Mouse (Mus musculus): ENCODE results near the gene Eml2. TPM values are rescaled to one million over a fixed set of nuclear protein-coding genes. Genes with fewer than 3 reads are reported as not detected.

Gene Eml2
- total RNA-seq, 1 experiment = 29.8 TPM

- H3K9ac ChIP-seq (ENCODE audit: insufficient read depth, low read depth, low read length, poor library complexity, severe bottlenecking) = no peak overlapping the region
- H3K9me3 ChIP-seq (ENCODE audit: control insufficient read depth, insufficient read depth, low read depth, low read length) = no peaks in the 10 kb centered on the region
- no peak for DNase-seq (ENCODE audit: low read depth, low spot score)
- peaks cover 2 to 12% of the 10 kb centered on the region in 2 experiments; a peak in 3 of 4 replicates for H3K4me1 ChIP-seq (ENCODE audit: control insufficient read depth in 2 of 2, insufficient read depth in 2 of 2, low read length in 2 of 2, poor library complexity in 1 of 2)
- no peak overlapping the region; a peak in 2 of 4 replicates for H3K4me3 ChIP-seq (ENCODE audit: insufficient read depth in 1 of 2, low read depth in 1 of 2, low read length in 2 of 2, poor library complexity in 1 of 2, severe bottlenecking in 1 of 2)
- H3K36me3 ChIP-seq (ENCODE audit: control insufficient read depth, insufficient read depth, low read length, poor library complexity, severe bottlenecking) = peaks cover 5% of the 10 kb centered on the region; the same call in 1 of the 2 replicates
- no peak for TF ChIP-seq HCFC1 (IDR thresholded peaks at IDR 0.05; ENCODE audit: borderline replicate concordance, insufficient read depth, low read length)
- no peak for TF ChIP-seq ZNF384 (IDR thresholded peaks at IDR 0.05; ENCODE audit: low read depth, low read length)
- peak overlapping the region; percentile 67 for H3K27ac ChIP-seq (ENCODE audit: insufficient read depth, low read depth, low read length, poor library complexity, severe bottlenecking)
- in situ Hi-C loops (cut with MboI; ENCODE audit: low sequenced_read_pairs in 2 of 2, unreplicated experiment in 2 of 2) = no loop called here
Measured at GRCm38 (mm10) chr7:19208201-19208910, 32.1 kb downstream of the Eml2 start.

- TF ChIP-seq HCFC1 (IDR thresholded peaks at IDR 0.05; ENCODE audit: borderline replicate concordance, insufficient read depth, low read length) = no peak
- TF ChIP-seq CHD2 (IDR thresholded peaks at IDR 0.05; ENCODE audit: low read depth, low read length) = no peak
- TF ChIP-seq ZC3H11A (IDR thresholded peaks at IDR 0.05; ENCODE audit: borderline replicate concordance, low read depth, low read length) = no peak
- no peak for TF ChIP-seq MAFK (IDR thresholded peaks at IDR 0.05; ENCODE audit: insufficient read depth, low read depth, low read length)
- H3K4me3 ChIP-seq (ENCODE audit: insufficient read depth in 1 of 2, low read depth in 1 of 2, low read length in 2 of 2, poor library complexity in 1 of 2, severe bottlenecking in 1 of 2) = no peak overlapping the region
- peaks cover 1% of the 10 kb centered on the region; the same call in 1 of the 2 replicates for H3K36me3 ChIP-seq (ENCODE audit: control insufficient read depth, insufficient read depth, low read length, poor library complexity, severe bottlenecking)
- peak overlapping the region; percentile 67 for H3K27ac ChIP-seq (ENCODE audit: insufficient read depth, low read depth, low read length, poor library complexity, severe bottlenecking)
- in situ Hi-C loops (cut with MboI; ENCODE audit: low sequenced_read_pairs in 2 of 2, unreplicated experiment in 2 of 2) = no loop called here
- DNase-seq (ENCODE audit: low read depth, low spot score) = peak; percentile 69
- H3K9ac ChIP-seq (ENCODE audit: insufficient read depth, low read depth, low read length, poor library complexity, severe bottlenecking) = no peak overlapping the region
- H3K4me1 ChIP-seq (ENCODE audit: control insufficient read depth in 2 of 2, insufficient read depth in 2 of 2, low read length in 2 of 2, poor library complexity in 1 of 2) = peaks cover 2 to 13% of the 10 kb centered on the region in 2 experiments; a peak in 3 of 4 replicates
- H3K9me3 ChIP-seq (ENCODE audit: control insufficient read depth, insufficient read depth, low read depth, low read length) = no peaks in the 10 kb centered on the region
Measured at GRCm38 (mm10) chr7:19208944-19209472, 32.8 kb downstream of the Eml2 start.

- H3K4me1 ChIP-seq (ENCODE audit: control insufficient read depth in 2 of 2, insufficient read depth in 2 of 2, low read length in 2 of 2, poor library complexity in 1 of 2) = peaks cover 2 to 18% of the 10 kb centered on the region in 2 experiments; a peak in 3 of 4 replicates
- no peaks in the 10 kb centered on the region for H3K36me3 ChIP-seq (ENCODE audit: control insufficient read depth, insufficient read depth, low read length, poor library complexity, severe bottlenecking)
- no peak overlapping the region for H3K27ac ChIP-seq (ENCODE audit: insufficient read depth, low read depth, low read length, poor library complexity, severe bottlenecking)
- H3K9me3 ChIP-seq (ENCODE audit: control insufficient read depth, insufficient read depth, low read depth, low read length) = no peaks in the 10 kb centered on the region
- in situ Hi-C loops (cut with MboI; ENCODE audit: low sequenced_read_pairs in 2 of 2, unreplicated experiment in 2 of 2) = no loop called here
- H3K4me3 ChIP-seq (ENCODE audit: insufficient read depth in 1 of 2, low read depth in 1 of 2, low read length in 2 of 2, poor library complexity in 1 of 2, severe bottlenecking in 1 of 2) = no peak overlapping the region
- H3K9ac ChIP-seq (ENCODE audit: insufficient read depth, low read depth, low read length, poor library complexity, severe bottlenecking) = no peak overlapping the region
- no peak for DNase-seq (ENCODE audit: low read depth, low spot score)
- TF ChIP-seq ZC3H11A (IDR thresholded peaks at IDR 0.05; ENCODE audit: borderline replicate concordance, low read depth, low read length) = no peak
- TF ChIP-seq ZNF384 (IDR thresholded peaks at IDR 0.05; ENCODE audit: low read depth, low read length) = no peak
- TF ChIP-seq MAFK (IDR thresholded peaks at IDR 0.05; ENCODE audit: insufficient read depth, low read depth, low read length) = no peak
- TF ChIP-seq CHD2 (IDR thresholded peaks at IDR 0.05; ENCODE audit: low read depth, low read length) = no peak
- TF ChIP-seq HCFC1 (IDR thresholded peaks at IDR 0.05; ENCODE audit: borderline replicate concordance, insufficient read depth, low read length) = no peak
Measured at GRCm38 (mm10) chr7:19209494-19209893, 33.3 kb downstream of the Eml2 start.

GRCm38 (mm10) chr7:19210010-19210409 is 33.8 kb downstream of the Eml2 start:
- no peak for DNase-seq (ENCODE audit: low read depth, low spot score)
- Histone ChIP-seq H3K9ac (ENCODE audit: insufficient read depth, low read depth, low read length, poor library complexity, severe bottlenecking) (no peak overlapping the region), H3K27ac (ENCODE audit: insufficient read depth, low read depth, low read length, poor library complexity, severe bottlenecking) (no peak overlapping the region), H3K4me1 (ENCODE audit: control insufficient read depth in 2 of 2, insufficient read depth in 2 of 2, low read length in 2 of 2, poor library complexity in 1 of 2) (peaks cover 2 to 21% of the 10 kb centered on the region in 2 experiments; a peak in 3 of 4 replicates), H3K36me3 (ENCODE audit: control insufficient read depth, insufficient read depth, low read length, poor library complexity, severe bottlenecking) (no peaks in the 10 kb centered on the region), H3K9me3 (ENCODE audit: control insufficient read depth, insufficient read depth, low read depth, low read length) (no peaks in the 10 kb centered on the region), H3K4me3 (ENCODE audit: insufficient read depth in 1 of 2, low read depth in 1 of 2, low read length in 2 of 2, poor library complexity in 1 of 2, severe bottlenecking in 1 of 2) (no peak overlapping the region)
- TF ChIP-seq MAFK (IDR thresholded peaks at IDR 0.05; ENCODE audit: insufficient read depth, low read depth, low read length) (no peak), ZNF384 (IDR thresholded peaks at IDR 0.05; ENCODE audit: low read depth, low read length) (no peak), CHD2 (IDR thresholded peaks at IDR 0.05; ENCODE audit: low read depth, low read length) (no peak), ZC3H11A (IDR thresholded peaks at IDR 0.05; ENCODE audit: borderline replicate concordance, low read depth, low read length) (no peak; the same call in 1 of the 2 replicates), HCFC1 (IDR thresholded peaks at IDR 0.05; ENCODE audit: borderline replicate concordance, insufficient read depth, low read length) (no peak)
- in situ Hi-C loops (cut with MboI; ENCODE audit: low sequenced_read_pairs in 2 of 2, unreplicated experiment in 2 of 2) = no loop called here
